7 mouse cellular contexts compared by ENCODE assay signal in the genomic region with DNA sequence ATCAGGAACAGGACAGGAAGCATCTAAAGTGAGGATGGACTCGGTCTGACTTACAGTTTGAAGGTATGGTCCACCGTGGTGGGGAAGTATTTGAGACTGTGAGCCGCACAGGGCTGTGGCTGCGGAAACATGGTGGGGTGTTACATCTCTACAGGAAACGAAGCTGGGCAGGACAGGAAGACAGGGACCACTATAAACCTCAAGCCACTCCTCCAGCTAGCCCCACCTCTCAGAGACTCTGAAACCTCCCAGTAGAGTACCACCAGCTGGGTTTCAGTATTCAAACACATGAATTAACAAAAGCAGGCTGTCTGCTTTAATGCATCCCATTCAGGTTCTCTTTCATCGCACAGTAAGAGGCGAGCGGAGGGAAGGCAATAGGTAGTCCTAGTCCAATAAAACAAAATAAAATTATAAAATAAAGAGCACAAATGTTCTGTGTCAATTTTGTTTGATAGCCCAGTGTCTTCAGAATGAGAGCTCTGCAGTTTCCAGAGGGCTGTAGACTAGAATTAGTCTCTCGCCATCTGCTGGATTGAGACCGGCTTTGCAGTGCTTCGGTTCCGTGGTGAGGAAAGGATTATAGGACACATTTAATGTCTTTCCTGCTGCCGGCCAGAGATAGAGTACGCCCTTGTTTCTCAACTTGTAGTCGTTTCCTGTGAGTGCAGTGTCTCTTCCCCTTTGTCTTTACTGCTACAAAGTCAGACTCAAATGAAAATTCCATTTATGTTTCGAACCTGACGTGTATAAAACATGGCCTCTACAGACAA.
DNase-seq lines count a peak whose midpoint lies in the region; ATAC-seq and TF ChIP-seq lines count a peak whose summit lies in the region.

No protein-coding gene starts in this region.

- in situ Hi-C loops in Patski (cut with MboI; ENCODE audit: low pct_unique_long_range_greater_than_20kb): no loop called here

- no peaks in the 10 kb centered on the region for H3K9me3 ChIP-seq in forebrain, embryonic 15.5 days
- H3K9me3 ChIP-seq in megakaryocyte, embryonic 14.5 days: no peaks in the 10 kb centered on the region

- DNase-seq in Patski (ENCODE audit: low read depth, low spot score): peak; percentile 9
- DNase-seq in cerebellum, adult 11-12 months: peak; percentile 23
- peak; percentile 62 to 63 for DNase-seq in left cerebral cortex, postnatal 10 days (ENCODE audit: extremely low spot score in 1 of 2, low spot score in 2 of 2)
- peak; percentile 60 for DNase-seq in right cerebral cortex, postnatal 14 days

- H3K9ac ChIP-seq in forebrain, embryonic 15.5 days (replicated peaks): no peak overlapping the region

- H3K27ac ChIP-seq in forebrain, embryonic 15.5 days (replicated peaks): no peak overlapping the region

- peak; percentile 79 for TF ChIP-seq CTCF in Patski (IDR thresholded peaks at IDR 0.05)

- H3K27me3 ChIP-seq in Patski: no peaks in the 10 kb centered on the region
- no peaks in the 10 kb centered on the region for H3K27me3 ChIP-seq in forebrain, embryonic 15.5 days
- H3K27me3 ChIP-seq in megakaryocyte, embryonic 14.5 days (replicated peaks): no peaks in the 10 kb centered on the region

- H3K4me2 ChIP-seq in forebrain, embryonic 15.5 days (replicated peaks): no peak overlapping the region

- CTCF ChIA-PET in Patski (lab: Charles Lee): interaction anchor here (0.8 kb wide), 1 partner anchor 9 kb away, joined by 3 read pairs; no protein-coding TSS in a partner anchor

- H3K4me1 ChIP-seq in forebrain, embryonic 15.5 days: no peaks in the 10 kb centered on the region
- H3K4me1 ChIP-seq in megakaryocyte, embryonic 14.5 days: peaks cover 48% of the 10 kb centered on the region

- ATAC-seq in Patski: peak; percentile 96
- ATAC-seq in forebrain, embryonic 15.5 days (replicated peaks): peak; percentile 89
- ATAC-seq in inflammation-experienced regulatory T-cells, adult 6 months: peak; percentile 82

- no peak overlapping the region for H3K4me3 ChIP-seq in forebrain, embryonic 15.5 days
- H3K4me3 ChIP-seq in megakaryocyte, embryonic 14.5 days (replicated peaks): peak overlapping the region; percentile 88

- POLR2A ChIA-PET in Patski (lab: Charles Lee): no interaction called here

- no peaks in the 10 kb centered on the region for H3K36me3 ChIP-seq in forebrain, embryonic 15.5 days
- peaks cover 3% of the 10 kb centered on the region for H3K36me3 ChIP-seq in megakaryocyte, embryonic 14.5 days (replicated peaks; ENCODE audit: low read length)

- 35% methylated on average over 17 of the region's 17 CpGs for WGBS in forebrain, embryonic 15.5 days

- intact Hi-C loops in left cerebral cortex, postnatal 10 days (cut with DNase I): no loop called here

Comparison
In these comparisons a context has a peak if more than half of its experiments do, and no peak if none do; other contexts are left out.
1. DNase-seq: peak in every context shown above with its lines; median percentile 62 in left cerebral cortex, postnatal 10 days; 60 in right cerebral cortex, postnatal 14 days; 23 in cerebellum, adult 11-12 months; 9 in Patski.